Mouse (Mus musculus) thymus, adult 2 months (tissue): Measurements from ENCODE around the gene Cyp3a16. TPM values are rescaled to one million over a fixed set of nuclear protein-coding genes. Genes with fewer than 3 reads are reported as not detected.
"Not testable (repeated sequence)": the region's sequence is repeated elsewhere in the genome, so short reads cannot be mapped to it uniquely, and the experiment has no call there.

Source experiments
- DNase-seq: peaks from one replicate; pipeline ENCODE4 v3.0.0; 2021
- H3K27ac ChIP-seq: fragments of 200-500 bp; 2 replicates; pipeline ENCODE4 v1.5.1; 2012; ENCODE audit warnings: low read length, control low read depth; ENCODE audit not compliant: control insufficient read depth, insufficient read depth
- H3K27me3 ChIP-seq: fragments of 200-500 bp; 2 replicates; pipeline ENCODE4 v1.6.1; 2012; ENCODE audit warnings: mild to moderate bottlenecking, low read length, moderate library complexity, mixed read lengths; ENCODE audit not compliant: control insufficient read depth, insufficient read depth
- H3K36me3 ChIP-seq: fragments of 200-500 bp; 2 replicates; pipeline ENCODE4 v1.6.1; 2012; ENCODE audit warnings: mild to moderate bottlenecking, low read length, moderate library complexity; ENCODE audit not compliant: control insufficient read depth, insufficient read depth
- H3K4me1 ChIP-seq: fragments of 200-500 bp; replicated peaks from 2 replicates; pipeline ENCODE4 v1.6.1; 2012; ENCODE audit warnings: low read length; ENCODE audit not compliant: control insufficient read depth, insufficient read depth
- H3K4me3 ChIP-seq: fragments of 200-500 bp; 2 replicates; pipeline ENCODE4 v1.5.1; 2012; ENCODE audit warnings: mild to moderate bottlenecking, low read length, control low read depth, moderate library complexity; ENCODE audit not compliant: control insufficient read depth, insufficient read depth
- CTCF ChIP-seq: fragments of 200-500 bp; IDR thresholded peaks from 2 replicates; pipeline ENCODE4 v1.5.1; 2012; ENCODE audit warnings: mild to moderate bottlenecking, control low read depth, low read length, moderate library complexity, borderline replicate concordance; ENCODE audit not compliant: control insufficient read depth, poor library complexity, insufficient read depth; ENCODE audit errors: extremely low read depth
- POLR2A ChIP-seq: fragments of 200-500 bp; IDR thresholded peaks from 2 replicates; pipeline ENCODE4 v1.6.1; 2012; ENCODE audit warnings: mild to moderate bottlenecking, low read length, control low read depth, moderate library complexity; ENCODE audit not compliant: control insufficient read depth, poor library complexity, insufficient read depth; ENCODE audit errors: extremely low read depth
- WGBS: fragments of 180-500 bp; shearing (Covaris S2); methylation state at CpG from one replicate; pipeline ENCODE4 v1.1.7; 2018; 5-methylcytosine and 5-hydroxymethylcytosine counted together
- polyA plus RNA-seq: library from polyadenylated mRNA; depleted of rRNA; stranded (reverse); fragments of >200 nt; gene quantifications from 2 replicates; pipeline ENCODE4 v1.2.3, GENCODE M21; 2012; rRNA removed

Gene Cyp3a16
- not detected in 2 replicates for polyA plus RNA-seq

DNA sequence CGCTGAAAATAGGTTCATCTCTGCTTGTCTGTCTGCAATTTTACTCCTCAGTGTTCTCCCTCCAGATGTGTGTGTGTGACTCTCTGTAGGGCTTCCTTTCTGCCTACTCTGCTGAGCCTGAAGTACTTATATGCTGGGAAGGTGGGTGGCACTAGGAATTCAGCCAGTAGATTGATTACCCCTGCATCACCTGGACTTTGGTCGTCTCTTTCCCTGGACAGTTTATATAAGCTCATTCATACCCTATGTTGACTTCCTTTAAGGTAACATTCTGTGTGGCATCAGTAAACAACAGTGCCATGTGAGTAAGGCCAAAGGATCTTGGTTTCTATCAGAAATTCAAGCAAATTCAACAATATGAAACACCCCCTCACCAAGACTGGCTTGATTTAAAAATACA is at the start of gene Cyp3a16:
TSS of gene Cyp3a16 (minus strand) at position 101 of the 400 bp plus-strand sequence.
- H3K4me3 ChIP-seq, H3K27ac ChIP-seq, H3K36me3 ChIP-seq, H3K27me3 ChIP-seq, H3K4me1 ChIP-seq, DNase-seq: not testable (repeated sequence)
- WGBS: 76% methylated on average over 2 of the region's 2 CpGs

DNA sequence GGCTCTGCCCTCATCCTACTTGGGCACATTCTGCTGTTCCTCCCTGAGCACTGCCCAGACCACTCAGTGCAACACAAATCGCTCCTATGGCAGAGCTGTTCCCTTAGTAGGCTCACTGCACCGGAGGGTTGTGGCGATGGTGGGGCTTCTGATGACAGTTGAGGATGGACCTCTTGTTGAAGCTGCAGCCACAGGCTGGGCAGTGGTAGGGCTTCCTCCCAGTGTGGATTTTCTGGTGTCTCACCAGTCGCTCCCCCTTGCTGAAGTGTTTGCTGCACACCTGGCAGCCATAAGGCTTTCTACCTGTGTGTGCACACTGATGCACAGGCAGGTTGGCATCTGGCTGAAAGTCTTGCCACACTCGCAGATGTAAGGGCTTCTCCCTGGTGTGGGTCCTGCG is 20.8 kb upstream of the Cyp3a16 start:
- WGBS: no CpG with 5 or more reads among the region's 6 CpGs
- Histone ChIP-seq H3K36me3 (no peaks in the 10 kb centered on the region), H3K27ac (no peak overlapping the region), H3K4me3 (no peak overlapping the region), H3K4me1 (no peaks in the 10 kb centered on the region), H3K27me3 (no peaks in the 10 kb centered on the region)
- no peak for TF ChIP-seq CTCF
- TF ChIP-seq POLR2A: no peak
- no peak for DNase-seq

DNA sequence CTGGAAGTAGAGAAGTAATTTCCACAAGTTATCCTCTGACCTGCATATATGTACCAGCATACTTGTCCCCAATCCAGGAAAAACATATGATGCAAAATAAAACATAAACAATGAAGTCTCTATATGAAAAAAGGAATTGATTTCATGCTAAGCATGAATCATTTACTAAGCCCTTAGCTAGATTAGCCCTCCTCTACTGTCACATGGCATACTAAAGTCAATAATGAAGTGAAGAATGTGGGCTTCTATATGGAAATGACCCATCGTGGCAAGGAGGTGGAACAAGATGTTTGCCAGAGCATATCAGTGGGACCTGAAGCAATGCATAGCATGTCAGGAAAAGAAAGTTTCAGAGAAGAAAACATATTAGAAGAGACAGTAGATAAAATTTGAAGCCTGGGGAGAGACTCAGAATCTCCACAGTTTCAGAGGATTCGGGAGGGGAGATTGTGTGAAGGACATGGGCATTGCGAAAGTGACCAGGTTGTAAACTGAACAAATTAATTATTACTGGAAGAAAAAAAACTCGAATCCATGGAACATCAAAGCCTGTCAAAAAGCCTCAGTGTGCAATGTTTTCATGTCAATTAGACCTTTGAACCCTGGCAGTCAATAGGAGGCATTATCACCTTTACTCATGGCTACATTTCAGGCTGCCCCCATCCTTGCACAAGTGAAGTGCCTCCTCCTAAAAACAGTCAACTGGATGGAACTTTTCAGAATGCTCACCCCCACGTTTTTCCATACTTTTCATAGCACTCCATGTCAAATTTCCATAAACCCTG is 5.0 kb downstream of the Cyp3a16 start:
- DNase-seq: no peak
- H3K4me3 ChIP-seq: no peak overlapping the region
- no peaks in the 10 kb centered on the region for H3K4me1 ChIP-seq
- H3K36me3 ChIP-seq: no peaks in the 10 kb centered on the region
- WGBS: 64% methylated on average over 5 of the region's 5 CpGs
- H3K27ac ChIP-seq: no peak overlapping the region
- H3K27me3 ChIP-seq: no peaks in the 10 kb centered on the region
- TF ChIP-seq POLR2A: no peak
- no peak for TF ChIP-seq CTCF

DNA sequence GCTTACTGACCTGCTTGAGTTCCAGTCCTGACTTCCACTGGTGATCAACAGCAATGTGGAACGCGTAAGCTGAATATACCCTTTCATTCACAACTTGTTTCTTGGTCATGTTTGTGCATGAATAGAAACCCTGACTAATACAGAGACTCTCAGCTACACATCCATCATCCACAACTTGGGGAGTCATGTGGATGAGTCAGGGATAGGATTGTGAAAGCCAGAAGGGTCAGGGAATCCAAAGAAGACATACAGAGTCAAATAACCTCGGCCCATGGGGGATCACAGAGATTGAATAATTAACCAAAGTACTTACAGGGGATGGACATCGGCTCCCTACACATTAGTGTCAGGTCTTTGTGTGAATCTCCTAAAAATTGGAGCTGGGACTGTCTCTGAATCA is 7.2 kb downstream of the Cyp3a16 start:
- Histone ChIP-seq H3K27ac (no peak overlapping the region), H3K4me3 (no peak overlapping the region), H3K4me1 (no peaks in the 10 kb centered on the region), H3K27me3 (no peaks in the 10 kb centered on the region), H3K36me3 (no peaks in the 10 kb centered on the region)
- no peak for DNase-seq
- WGBS: 84% methylated on average over 4 of the region's 4 CpGs
- TF ChIP-seq POLR2A (no peak), CTCF (no peak)

DNA sequence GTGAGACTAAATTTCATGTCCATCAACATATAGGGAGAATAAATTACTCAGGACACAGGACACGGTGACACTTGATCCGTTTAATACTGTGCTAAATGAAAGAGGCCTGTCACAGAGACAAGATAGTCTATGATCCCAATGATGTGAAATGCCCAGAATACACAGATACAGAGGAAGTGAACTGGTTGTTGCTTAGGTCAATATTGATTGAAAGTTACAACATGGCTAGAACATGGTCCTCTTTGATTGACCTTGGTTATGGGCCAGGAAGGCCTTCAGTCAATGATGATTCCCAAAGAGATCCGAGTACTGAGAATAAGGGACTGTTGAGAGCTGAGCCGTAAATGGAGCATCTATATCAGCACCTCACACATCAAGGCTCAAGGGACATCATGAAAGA is 15.1 kb downstream of the Cyp3a16 start:
- Histone ChIP-seq H3K27me3 (no peaks in the 10 kb centered on the region), H3K4me3 (no peak overlapping the region), H3K36me3 (no peaks in the 10 kb centered on the region), H3K27ac (no peak overlapping the region), H3K4me1 (no peaks in the 10 kb centered on the region)
- TF ChIP-seq POLR2A: no peak
- no peak for TF ChIP-seq CTCF
- no peak for DNase-seq
- WGBS: 91% methylated on average over 4 of the region's 4 CpGs

- TF ChIP-seq POLR2A (no peak), CTCF (no peak)
- no peaks in the 10 kb centered on the region for H3K4me1 ChIP-seq
- no peak for DNase-seq
- H3K4me3 ChIP-seq: no peak overlapping the region
- H3K27ac ChIP-seq: no peak overlapping the region
- H3K27me3 ChIP-seq: no peaks in the 10 kb centered on the region
- H3K36me3 ChIP-seq: no peaks in the 10 kb centered on the region
- 93% methylated on average over 1 of the region's 1 CpGs for WGBS
These were observed 35.8 kb downstream of the Cyp3a16 start for GRCm38 (mm10) chr5:145433688-145434087.

GRCm38 (mm10) chr5:145431004-145431403 is 38.5 kb downstream of the Cyp3a16 start:
- no peak overlapping the region for H3K27ac ChIP-seq
- H3K4me3 ChIP-seq: no peak overlapping the region
- no peak for DNase-seq
- no peaks in the 10 kb centered on the region for H3K36me3 ChIP-seq
- TF ChIP-seq CTCF: no peak
- no peaks in the 10 kb centered on the region for H3K27me3 ChIP-seq
- no peaks in the 10 kb centered on the region for H3K4me1 ChIP-seq
